Mouse (Mus musculus): Measurements from ENCODE around the gene H2al2a. TPM values are rescaled to one million over a fixed set of nuclear protein-coding genes. Genes with fewer than 3 reads are reported as not detected.
A peak's percentile ranks its signal among the peaks of the same experiment; 100 is the strongest.

The H2al2a gene
- total and polyA plus RNA-seq, 2 experiments from 2014 or later = not detected

- Histone ChIP-seq H3K27ac (peak overlapping the region; percentile 85; the same call in 1 of the 2 replicates), H3K9ac (replicated peaks; ENCODE audit: low read length) (peak overlapping the region; percentile 52), H3K4me2 (ENCODE audit: low read depth, low read length) (peak overlapping the region; percentile 84), H3K9me3 (ENCODE audit: low read length) (no peaks in the 10 kb centered on the region), H3K36me3 (ENCODE audit: insufficient read depth, low read length) (no peaks in the 10 kb centered on the region), H3K27me3 (ENCODE audit: insufficient read depth, low read length) (no peaks in the 10 kb centered on the region), H3K4me1 (ENCODE audit: insufficient read depth, low read length) (peaks cover 25% of the 10 kb centered on the region), H3K4me3 (ENCODE audit: low read length) (peak overlapping the region; percentile 27)
- WGBS = 11% methylated on average over 46 of the region's 46 CpGs
- no peak for TF ChIP-seq CTCF (IDR thresholded peaks at IDR 0.05; ENCODE audit: low read depth)
- ATAC-seq = peak; percentile 71
- peak; percentile 69 for DNase-seq (ENCODE audit: low spot score)
These were observed 43.0 kb upstream of the H2al2a start for GRCm38 (mm10) chr2:18039566-18040290.

- Histone ChIP-seq H3K27me3 (ENCODE audit: insufficient read depth, low read length) (no peaks in the 10 kb centered on the region), H3K4me1 (ENCODE audit: insufficient read depth, low read length) (peaks cover 25% of the 10 kb centered on the region), H3K27ac (peak overlapping the region; percentile 85; the same call in 1 of the 2 replicates), H3K36me3 (ENCODE audit: insufficient read depth, low read length) (no peaks in the 10 kb centered on the region), H3K4me2 (ENCODE audit: low read depth, low read length) (peak overlapping the region; percentile 84), H3K4me3 (ENCODE audit: low read length) (peak overlapping the region; percentile 27; the same call in 1 of the 2 replicates), H3K9ac (replicated peaks; ENCODE audit: low read length) (peak overlapping the region; percentile 52), H3K9me3 (ENCODE audit: low read length) (no peaks in the 10 kb centered on the region)
- ATAC-seq (no peak), DNase-seq (ENCODE audit: low spot score) (peak; percentile 46)
- no peak for TF ChIP-seq CTCF (IDR thresholded peaks at IDR 0.05; ENCODE audit: low read depth)
- 47% methylated on average over 10 of the region's 10 CpGs for WGBS
These were observed 42.2 kb upstream of the H2al2a start for GRCm38 (mm10) chr2:18038895-18039371.

- 56% methylated on average over 3 of the region's 3 CpGs for WGBS
These were observed 41.5 kb upstream of the H2al2a start for GRCm38 (mm10) chr2:18038141-18038752.

GRCm38 (mm10) chr2:18037491-18037890 lies 40.7 kb upstream of the H2al2a start, which contains the start of gene A930004D18Rik:
Gene A930004D18Rik (minus strand): TSS chr2:18037737.
- DNase-seq (ENCODE audit: low spot score) = no peak
- Histone ChIP-seq H3K9ac (replicated peaks; ENCODE audit: low read length) (no peak within 1 kb of the TSS), H3K4me3 (ENCODE audit: low read length) (no peak within 1 kb of the TSS), H3K27ac (no peak within 1 kb of the TSS), H3K9me3 (ENCODE audit: low read length) (no peaks in the 10 kb centered on the region), H3K27me3 (ENCODE audit: insufficient read depth, low read length) (no peaks in the 10 kb centered on the region), H3K36me3 (ENCODE audit: insufficient read depth, low read length) (no peaks in the 10 kb centered on the region), H3K4me2 (ENCODE audit: low read depth, low read length) (no peak within 1 kb of the TSS), H3K4me1 (ENCODE audit: insufficient read depth, low read length) (peaks cover 19% of the 10 kb centered on the region)
- WGBS = 88% methylated on average over 2 of the region's 2 CpGs
- no peak for ATAC-seq
- TF ChIP-seq CTCF (IDR thresholded peaks at IDR 0.05; ENCODE audit: low read depth) = no peak

More at GRCm38 (mm10) chr2:18038141-18038752, 41.5 kb upstream of the H2al2a start:
- no peak overlapping the region for H3K27ac ChIP-seq
- ATAC-seq (no peak), DNase-seq (ENCODE audit: low spot score) (no peak)
- no peaks in the 10 kb centered on the region for H3K36me3 ChIP-seq (ENCODE audit: insufficient read depth, low read length)
- no peaks in the 10 kb centered on the region for H3K9me3 ChIP-seq (ENCODE audit: low read length)
- peaks cover 25% of the 10 kb centered on the region for H3K4me1 ChIP-seq (ENCODE audit: insufficient read depth, low read length)
- TF ChIP-seq CTCF (IDR thresholded peaks at IDR 0.05; ENCODE audit: low read depth) = no peak
- no peaks in the 10 kb centered on the region for H3K27me3 ChIP-seq (ENCODE audit: insufficient read depth, low read length)
- H3K4me3 ChIP-seq (ENCODE audit: low read length) = no peak overlapping the region
- H3K9ac ChIP-seq (replicated peaks; ENCODE audit: low read length) = no peak overlapping the region
- no peak overlapping the region for H3K4me2 ChIP-seq (ENCODE audit: low read depth, low read length)

GRCm38 (mm10) chr2:18034371-18035250 lies 37.9 kb upstream of the H2al2a start:
- no peaks in the 10 kb centered on the region for H3K27me3 ChIP-seq (ENCODE audit: insufficient read depth, low read length)
- peaks cover 11% of the 10 kb centered on the region for H3K4me1 ChIP-seq (ENCODE audit: insufficient read depth, low read length)
- no peaks in the 10 kb centered on the region for H3K9me3 ChIP-seq (ENCODE audit: low read length)
- no peaks in the 10 kb centered on the region for H3K36me3 ChIP-seq (ENCODE audit: insufficient read depth, low read length)
- no peak for DNase-seq (ENCODE audit: low spot score)
- H3K4me2 ChIP-seq (ENCODE audit: low read depth, low read length) = no peak overlapping the region
- 69% methylated on average over 10 of the region's 10 CpGs for WGBS
- no peak overlapping the region for H3K4me3 ChIP-seq (ENCODE audit: low read length)
- no peak overlapping the region for H3K9ac ChIP-seq (replicated peaks; ENCODE audit: low read length)
- H3K27ac ChIP-seq = no peak overlapping the region
- ATAC-seq = no peak
- TF ChIP-seq CTCF (IDR thresholded peaks at IDR 0.05; ENCODE audit: low read depth) = no peak
